Mouse (Mus musculus) testis, postnatal 14 days (tissue): ENCODE measurements around the gene Snx21.

Experiments used
- DNase-seq: peaks from one replicate; pipeline ENCODE4 v3.0.0; 2021; ENCODE audit warnings: low spot score

Snx21 gene

GRCm38 (mm10) chr2:164828437-164828836 is 42.8 kb downstream of the Snx21 start, which contains the start of gene Spata25:
Spata25 (minus strand) TSS chr2:164828537.
- DNase-seq = no peak

DNA sequence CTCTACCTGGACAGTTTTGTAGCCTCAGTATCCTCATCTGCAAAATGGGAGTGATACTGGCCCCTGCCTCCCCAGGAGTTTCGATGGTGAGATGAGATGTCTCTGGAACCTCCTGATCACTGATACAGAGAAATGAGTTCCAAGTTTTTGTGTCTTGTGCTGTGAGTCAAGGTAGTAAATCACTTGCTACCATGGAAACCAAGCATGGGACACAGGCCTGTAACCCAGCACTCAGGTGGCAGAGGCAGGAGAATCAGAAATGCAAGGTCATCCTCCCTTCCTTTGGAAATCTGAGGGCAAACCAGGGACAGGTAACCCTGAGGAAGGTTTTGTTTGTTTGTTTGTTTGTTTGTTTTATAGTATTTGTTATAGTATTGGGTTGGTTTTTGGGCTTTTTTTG is 43.5 kb downstream of the Snx21 start:
- DNase-seq = no peak

DNA sequence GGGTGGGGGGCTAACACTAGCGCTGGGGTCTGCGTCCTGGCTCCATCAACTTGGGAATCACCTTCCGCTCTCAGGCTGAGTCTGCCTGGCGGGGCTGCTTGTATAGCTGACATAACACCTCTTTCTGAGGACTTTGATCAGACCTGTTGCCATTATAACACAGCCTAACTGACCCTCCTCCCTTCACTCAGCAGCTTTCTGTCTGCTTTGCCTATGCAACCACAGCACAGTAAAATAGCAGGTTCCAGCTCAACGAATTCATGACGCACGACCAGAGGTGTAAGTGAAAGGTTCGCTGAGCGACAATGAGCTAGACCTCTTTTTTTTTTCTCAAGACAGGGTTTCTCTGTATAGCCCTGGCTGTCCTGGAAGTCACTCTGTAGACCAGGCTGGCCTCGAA is 45.4 kb downstream of the Snx21 start:
- no peak for DNase-seq

DNA sequence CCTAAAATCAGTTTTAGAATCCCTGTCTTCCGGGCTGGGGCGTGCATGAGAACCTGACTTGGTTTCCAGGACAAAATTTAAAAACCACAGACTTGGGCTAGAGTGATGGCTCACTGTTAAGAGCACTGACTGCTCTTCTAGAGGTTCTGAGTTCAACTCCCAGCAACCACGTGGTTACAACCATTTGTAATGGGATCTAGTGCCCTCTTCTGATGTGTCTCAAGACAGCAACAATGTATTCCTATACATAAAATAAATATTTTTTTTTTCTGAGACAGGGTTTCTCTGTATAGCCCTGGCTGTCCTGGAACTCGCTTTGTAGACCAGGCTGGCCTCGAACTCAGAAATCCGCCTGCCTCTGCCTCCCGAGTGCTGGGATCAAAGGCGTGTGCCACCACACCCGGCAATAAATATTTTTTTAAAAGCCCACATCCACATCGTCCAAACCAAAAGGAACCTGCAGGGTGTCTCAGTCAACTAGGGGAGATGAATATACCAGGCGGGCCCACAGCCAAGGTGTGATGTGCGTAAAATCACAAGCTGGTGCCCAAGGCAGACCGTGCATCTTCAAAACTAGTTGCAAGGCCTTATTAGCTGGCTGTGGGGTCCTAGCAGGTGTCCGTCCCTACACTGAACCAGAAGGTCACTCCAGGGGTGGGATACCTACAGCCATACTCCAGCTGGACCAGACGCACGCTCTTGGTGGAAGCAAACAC is 46.6 kb downstream of the Snx21 start:
- DNase-seq = no peak

DNA sequence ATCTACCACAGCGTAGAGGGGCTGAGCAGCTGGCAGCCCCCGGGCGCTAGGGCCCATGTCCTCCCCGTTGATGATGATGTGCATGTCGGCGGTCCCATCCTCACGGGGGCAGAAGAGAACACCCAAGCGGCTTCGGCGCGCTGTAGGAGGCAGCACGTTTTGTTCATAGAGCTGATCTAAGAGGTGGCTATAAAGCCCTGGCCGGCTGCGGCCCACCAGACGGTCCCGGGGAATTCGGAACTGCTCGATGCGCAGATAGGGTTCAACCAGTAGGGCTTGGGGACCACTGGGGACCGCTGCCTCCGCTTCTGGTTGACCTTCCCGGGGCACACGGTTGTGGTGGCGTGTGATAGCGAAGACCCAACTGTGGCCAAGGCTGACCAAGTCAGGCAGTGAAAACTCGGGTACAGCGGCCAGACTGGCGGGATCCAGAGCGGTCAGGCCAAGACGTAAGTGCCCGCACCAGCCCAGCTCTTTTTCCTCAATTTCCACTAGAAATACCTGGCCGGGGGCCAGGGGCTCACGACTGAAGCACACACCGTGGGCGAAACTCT is 47.2 kb downstream of the Snx21 start, which contains the start of gene Ctsa:
TSS of gene Ctsa (plus strand) at position 126 of the 554 bp plus-strand sequence.
- peak; percentile 62 for DNase-seq

GRCm38 (mm10) chr2:164833314-164833959 is 47.8 kb downstream of the Snx21 start, which contains the start of gene Neurl2:
Neurl2 (minus strand) TSS chr2:164833456.
- DNase-seq = peak; percentile 86

- no peak for DNase-seq
Observed at GRCm38 (mm10) chr2:164834531-164834930, 48.9 kb downstream of the Snx21 start.

GRCm38 (mm10) chr2:164835164-164835563 is 49.5 kb downstream of the Snx21 start:
- DNase-seq = no peak
